Mouse (Mus musculus) ovary, adult 10 weeks (tissue): ENCODE results near the gene Oosp2. TPM values are rescaled to one million over a fixed set of nuclear protein-coding genes. Genes with fewer than 3 reads are reported as not detected.

ENCODE experiments used
- polyA plus RNA-seq: library from polyadenylated mRNA; stranded (reverse); fragments of 350-450 nt; fragmentation: Illumina TruSeq; extraction: RNeasy Lipid Tissue Mini Kit (QIAGEN cat#74804); gene quantifications from one replicate; pipeline ENCODE4 v1.2.3, GENCODE M21; 2014

Oosp2 gene
- polyA plus RNA-seq = 25.8 TPM

DNA sequence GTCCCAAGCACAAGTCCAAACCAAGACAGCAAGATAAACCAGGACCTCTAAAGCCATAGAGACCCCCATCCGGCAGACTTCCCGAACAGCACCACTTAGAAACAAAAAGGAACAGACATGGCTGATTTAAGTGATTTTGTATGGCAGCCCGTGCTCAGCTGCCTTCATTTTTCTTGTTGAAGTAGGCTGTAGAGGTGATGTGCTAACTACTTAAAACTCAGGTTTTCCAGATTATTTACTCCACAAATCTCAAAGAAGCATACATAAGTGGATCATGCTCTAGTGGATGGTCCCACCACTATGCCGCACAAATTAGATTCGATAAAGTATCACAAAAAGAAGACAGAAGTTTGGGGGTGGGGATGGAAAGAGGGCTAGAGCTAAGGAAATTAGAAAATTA, at the start of gene Oosp2:
TSS of gene Oosp2 (minus strand) at position 101 of the 400 bp plus-strand sequence.

DNA sequence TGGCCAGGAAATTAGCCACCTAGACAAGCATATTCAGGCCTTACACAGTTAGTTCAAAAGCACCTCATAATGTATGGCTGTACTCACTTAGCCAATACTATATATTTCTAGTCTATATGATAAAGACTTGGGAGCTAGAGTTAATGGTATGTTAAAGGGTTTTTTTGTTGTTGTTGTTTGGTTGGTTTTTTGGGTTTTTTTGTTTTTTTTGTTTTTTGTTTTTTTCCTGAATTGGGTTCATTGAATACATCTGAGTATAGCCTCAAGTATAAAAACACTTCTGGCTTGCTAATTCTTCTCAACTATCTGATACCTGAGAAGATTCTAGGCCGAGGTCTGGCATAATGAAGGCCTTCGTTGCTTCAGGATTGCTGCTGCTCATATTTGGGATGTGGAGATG, 36.4 kb upstream of the Oosp2 start, which contains the start of gene Oosp3:
TSS of gene Oosp3 (plus strand) at position 301 of the 400 bp plus-strand sequence.

GRCm38 (mm10) chr19:11690839-11691238, 30.5 kb upstream of the Oosp2 start, which contains the start of gene Oosp1:
Gene Oosp1 (minus strand): TSS chr19:11691150.

DNA sequence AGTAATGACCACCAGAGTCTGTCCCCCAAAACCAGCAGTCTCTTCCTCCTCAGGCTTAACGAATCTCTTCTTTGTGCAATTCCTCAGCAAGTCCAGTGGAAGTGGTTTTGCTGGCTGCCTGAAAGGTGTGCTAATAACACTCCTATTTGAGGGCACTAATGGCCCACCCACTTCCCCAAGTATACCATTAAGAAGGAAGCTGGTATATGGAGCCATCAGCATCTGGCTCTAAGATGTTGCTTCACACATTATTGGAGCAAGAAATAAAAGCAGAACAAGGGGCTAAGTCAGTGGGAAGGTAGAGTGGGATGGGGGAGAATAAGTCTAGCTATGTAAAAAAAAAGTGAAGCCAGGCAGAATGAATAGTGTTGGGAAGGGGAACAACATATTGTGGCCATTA, 19.6 kb downstream of the Oosp2 start, which contains the start of gene Ms4a3:
TSS of gene Ms4a3 (minus strand) at position 120 of the 400 bp plus-strand sequence.

DNA sequence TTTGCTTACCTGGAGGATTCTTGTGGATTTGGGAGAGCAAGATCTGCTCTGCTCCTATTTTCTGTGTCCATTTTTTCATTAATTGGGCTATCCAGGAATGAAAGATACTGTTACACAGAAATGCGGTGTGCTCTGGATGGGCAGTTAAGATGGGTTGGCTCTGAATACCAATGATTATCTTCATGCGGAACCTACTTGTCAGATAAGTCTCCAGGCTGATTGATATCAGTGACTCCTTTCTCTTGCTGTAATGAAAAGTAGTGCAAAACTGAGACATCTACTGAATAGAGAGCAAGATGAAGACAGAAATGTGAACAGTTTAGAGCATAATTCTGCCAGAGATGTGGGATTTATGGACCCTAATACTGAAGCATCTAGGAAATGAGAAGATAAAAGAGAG, 36.8 kb downstream of the Oosp2 start, which contains the start of gene Ms4a2:
TSS of gene Ms4a2 (minus strand) at position 169 of the 400 bp plus-strand sequence.

DNA sequence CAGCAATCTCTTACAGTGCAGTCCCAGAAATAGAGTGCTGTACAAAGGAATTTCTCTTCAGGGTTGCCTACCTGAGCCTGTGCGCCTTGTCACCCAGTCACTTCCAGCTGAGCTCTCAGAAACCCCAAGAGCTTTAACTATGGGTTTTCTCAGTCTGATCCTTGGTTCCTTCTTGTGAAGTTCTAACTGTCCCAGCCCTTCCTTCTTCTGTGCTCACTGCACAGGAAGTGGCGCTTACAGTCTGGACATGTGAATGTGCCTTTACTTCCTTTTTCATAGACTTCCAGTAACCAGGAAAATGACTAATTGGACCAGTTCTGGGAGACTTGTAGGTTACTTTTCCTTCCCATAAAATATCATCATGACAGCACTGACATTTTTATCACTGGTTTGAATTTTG, 55.8 kb downstream of the Oosp2 start, which contains the start of gene Ms4a6d:
TSS of gene Ms4a6d (minus strand) at position 247 of the 400 bp plus-strand sequence.

Other genes with a start within 250 kb of the Oosp2 start
- gene Ms4a4b, start 217.0 kb downstream of the Oosp2 start, polyA plus RNA-seq = 5.8 TPM
- 28.5 TPM for gene Ms4a6c, start 191.2 kb downstream of the Oosp2 start, polyA plus RNA-seq
- 0.51 TPM for gene Gm8369, start 174.6 kb downstream of the Oosp2 start, polyA plus RNA-seq
- 9.6 TPM for gene Ms4a6b, start 144.0 kb downstream of the Oosp2 start, polyA plus RNA-seq
- 60.8 TPM for gene Ms4a4d, start 123.8 kb downstream of the Oosp2 start, polyA plus RNA-seq
- 9.6 TPM for gene Ms4a6d, start 55.7 kb downstream of the Oosp2 start, polyA plus RNA-seq
- 1.2 TPM for gene Ms4a2, start 36.8 kb downstream of the Oosp2 start, polyA plus RNA-seq
- not detected for gene Ms4a3, start 19.7 kb downstream of the Oosp2 start, polyA plus RNA-seq
- gene Oosp1, start 30.6 kb upstream of the Oosp2 start, polyA plus RNA-seq = 63.7 TPM
- gene Oosp3, start 36.5 kb upstream of the Oosp2 start, polyA plus RNA-seq = 73.2 TPM
- not detected for gene Gif, start 87.0 kb upstream of the Oosp2 start, polyA plus RNA-seq
- gene Mrpl16, start 109.8 kb upstream of the Oosp2 start, polyA plus RNA-seq = 33.5 TPM
- 11.1 TPM for gene Stx3, start 158.8 kb upstream of the Oosp2 start, polyA plus RNA-seq
- gene Olfr1417, start 178.7 kb upstream of the Oosp2 start, polyA plus RNA-seq = not detected
- gene Olfr1418, start 200.5 kb upstream of the Oosp2 start, polyA plus RNA-seq = not detected
- not detected for gene Olfr1419, start 214.5 kb upstream of the Oosp2 start, polyA plus RNA-seq
- not detected for gene Olfr1420, start 226.0 kb upstream of the Oosp2 start, polyA plus RNA-seq